Mouse (Mus musculus) megakaryocyte, embryonic 14.5 days (primary cell): Measurements from ENCODE around the gene Ripor1.

ENCODE experiments used
- FLI1 ChIP-seq: IDR thresholded peaks from 2 replicates; pipeline ENCODE4 v1.6.1; 2012; ENCODE audit warnings: low read length, inconsistent platforms, mixed read lengths
- GATA1 ChIP-seq: IDR thresholded peaks from 3 replicates; pipeline ENCODE4 v1.6.1; 2012; ENCODE audit warnings: mixed read lengths, low read length, inconsistent platforms, borderline replicate concordance

GRCm38 (mm10) chr8:105593859-105594258 is 11.2 kb upstream of the Ripor1 start:
- TF ChIP-seq GATA1 (no peak), FLI1 (no peak)
